Mouse (Mus musculus): ENCODE results near the gene Leng9.

Gene Leng9

GRCm38 (mm10) chr7:4144766-4145551 lies 5.2 kb downstream of the Leng9 start:
- no peak for DNase-seq (ENCODE audit: low read depth)

- DNase-seq (ENCODE audit: low read depth), result no peak
These were observed 6.1 kb downstream of the Leng9 start for GRCm38 (mm10) chr7:4144046-4144445.

GRCm38 (mm10) chr7:4143506-4143905 lies 6.7 kb downstream of the Leng9 start:
- no peak for DNase-seq (ENCODE audit: low read depth)

GRCm38 (mm10) chr7:4142796-4143445 lies 7.3 kb downstream of the Leng9 start:
- peak; percentile 8 for DNase-seq (ENCODE audit: low read depth)

- DNase-seq (ENCODE audit: low read depth), result no peak
These were observed 8.4 kb downstream of the Leng9 start for GRCm38 (mm10) chr7:4141648-4142325.

GRCm38 (mm10) chr7:4139391-4139790 lies 10.8 kb downstream of the Leng9 start:
- no peak for DNase-seq (ENCODE audit: low read depth)

GRCm38 (mm10) chr7:4138671-4139070 lies 11.5 kb downstream of the Leng9 start:
- DNase-seq (ENCODE audit: low read depth), result no peak

- no peak for DNase-seq (ENCODE audit: low read depth)
These were observed 12.0 kb downstream of the Leng9 start for GRCm38 (mm10) chr7:4138181-4138580.

- no peak for DNase-seq (ENCODE audit: low read depth)
These were observed 12.4 kb downstream of the Leng9 start for GRCm38 (mm10) chr7:4137746-4138145.

- DNase-seq (ENCODE audit: low read depth), result peak; percentile 99
These were observed 13.2 kb downstream of the Leng9 start, which contains the start of gene Leng8 for GRCm38 (mm10) chr7:4136771-4137531. TSS of gene Leng8 (plus strand) at chr7:4137039.

- DNase-seq (ENCODE audit: low read depth), result no peak
These were observed 13.8 kb downstream of the Leng9 start for GRCm38 (mm10) chr7:4136404-4136770.

GRCm38 (mm10) chr7:4134911-4135310 lies 15.3 kb downstream of the Leng9 start:
- DNase-seq (ENCODE audit: low read depth), result no peak

- no peak for DNase-seq (ENCODE audit: low read depth)
These were observed 17.2 kb downstream of the Leng9 start for GRCm38 (mm10) chr7:4132998-4133397.

- DNase-seq (ENCODE audit: low read depth), result no peak
These were observed 17.6 kb downstream of the Leng9 start for GRCm38 (mm10) chr7:4132581-4132980.

GRCm38 (mm10) chr7:4131964-4132363 lies 18.2 kb downstream of the Leng9 start:
- no peak for DNase-seq (ENCODE audit: low read depth)

GRCm38 (mm10) chr7:4130686-4131452 lies 19.3 kb downstream of the Leng9 start:
- DNase-seq (ENCODE audit: low read depth), result peak; percentile 92

GRCm38 (mm10) chr7:4128860-4129259 lies 21.3 kb downstream of the Leng9 start:
- no peak for DNase-seq (ENCODE audit: low read depth)

- no peak for DNase-seq (ENCODE audit: low read depth)
These were observed 22.3 kb downstream of the Leng9 start for GRCm38 (mm10) chr7:4127894-4128293.

GRCm38 (mm10) chr7:4126992-4127785 lies 23.0 kb downstream of the Leng9 start:
- no peak for DNase-seq (ENCODE audit: low read depth)

- DNase-seq (ENCODE audit: low read depth), result no peak
These were observed 24.9 kb downstream of the Leng9 start for GRCm38 (mm10) chr7:4125306-4125705.

- no peak for DNase-seq (ENCODE audit: low read depth)
These were observed 25.3 kb downstream of the Leng9 start for GRCm38 (mm10) chr7:4124856-4125255.

Data from induced T-regulatory cell, adult 2 months (primary cell).